Mouse (Mus musculus): ENCODE results near the gene Myo6.

- no peak for TF ChIP-seq POLR2A (IDR thresholded peaks at IDR 0.05; ENCODE audit: borderline replicate concordance, insufficient read depth, low read length)
- no peak for TF ChIP-seq CTCF (IDR thresholded peaks at IDR 0.05; ENCODE audit: borderline replicate concordance, insufficient read depth, low read depth, low read length)
These were observed 14.9 kb downstream of the Myo6 start for GRCm38 (mm10) chr9:80179688-80180087.

Data from cerebellum, adult 2 months (tissue).